Mouse (Mus musculus): ENCODE data around the gene Vmn1r37.
"Not testable (repeated sequence)": the region's sequence is repeated elsewhere in the genome, so short reads cannot be mapped to it uniquely, and the experiment has no call there.

Gene Vmn1r37

GRCm38 (mm10) chr6:66729082-66729481, at the start of gene Vmn1r37:
Gene Vmn1r37, plus strand, starts transcription at chr6:66729382.
- not testable (repeated sequence) for DNase-seq (ENCODE audit: low read depth)

- DNase-seq (ENCODE audit: low read depth) = no peak
Measured at GRCm38 (mm10) chr6:66685806-66686205, 43.4 kb upstream of the Vmn1r37 start, which contains the start of gene Vmn1r35. Gene Vmn1r35, minus strand, starts transcription at chr6:66685906.

GRCm38 (mm10) chr6:66708901-66709300, 20.3 kb upstream of the Vmn1r37 start:
- DNase-seq (ENCODE audit: low read depth) = no peak

GRCm38 (mm10) chr6:66713854-66714253, 15.3 kb upstream of the Vmn1r37 start:
- no peak for DNase-seq (ENCODE audit: low read depth)

- not testable (repeated sequence) for DNase-seq (ENCODE audit: low read depth)
Measured at GRCm38 (mm10) chr6:66719068-66719467, 10.1 kb upstream of the Vmn1r37 start, which contains the start of gene Vmn1r36. Gene Vmn1r36, minus strand, starts transcription at chr6:66719168.

- not testable (repeated sequence) for DNase-seq (ENCODE audit: low read depth)
Measured at GRCm38 (mm10) chr6:66782527-66782926, 53.3 kb downstream of the Vmn1r37 start, which contains the start of gene Vmn1r38. Gene Vmn1r38, minus strand, starts transcription at chr6:66782627.
